Mouse (Mus musculus) small intestine, adult 2 months (tissue): ENCODE measurements around the gene Foxo6.

Source experiments
- CTCF ChIP-seq: fragments of 200-500 bp; IDR thresholded peaks from 2 replicates; pipeline ENCODE4 v1.5.1; 2012; ENCODE audit warnings: low read depth, mild to moderate bottlenecking, control low read depth, inconsistent platforms, low read length, moderate library complexity, mixed read lengths; ENCODE audit not compliant: insufficient replicate concordance, insufficient read length; ENCODE audit errors: extremely low read depth
- POLR2A ChIP-seq: fragments of 200-500 bp; IDR thresholded peaks from 2 replicates; pipeline ENCODE4 v1.6.1; 2012; ENCODE audit warnings: low read depth, mild to moderate bottlenecking, control low read depth, inconsistent platforms, low read length, moderate library complexity

DNA sequence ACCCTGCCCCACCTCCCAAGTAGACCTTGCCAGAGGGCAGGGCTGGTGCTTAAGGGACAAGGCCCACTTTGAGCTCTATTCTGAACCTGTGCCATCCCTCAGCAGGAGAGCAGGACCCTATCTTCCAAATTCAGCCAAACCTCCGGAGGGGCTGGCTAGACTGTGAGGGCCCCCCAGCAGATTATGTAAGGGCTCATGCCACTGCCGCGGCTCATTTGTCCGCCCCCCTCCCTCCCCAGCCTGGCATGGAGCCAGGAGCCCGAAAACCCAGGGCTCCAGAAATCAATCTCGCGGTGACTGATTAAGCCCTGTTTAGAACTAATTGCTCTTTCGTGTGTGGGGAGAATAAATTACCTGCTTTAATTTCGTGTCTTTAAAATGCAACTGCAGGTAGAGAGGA lies 17.7 kb downstream of the Foxo6 start:
- TF ChIP-seq CTCF (no peak), POLR2A (no peak)
